Mouse (Mus musculus) brain, embryonic 14.5 days (tissue): ENCODE measurements around the gene Rnf13.

Source experiments
- CTCF ChIP-seq: fragments of 200-500 bp; IDR thresholded peaks from 2 replicates; pipeline ENCODE4 v1.5.1; 2012; ENCODE audit warnings: inconsistent platforms, mild to moderate bottlenecking, moderate library complexity, borderline replicate concordance; ENCODE audit not compliant: insufficient read depth, insufficient read length; ENCODE audit errors: extremely low read depth
- POLR2A ChIP-seq: fragments of 200-500 bp; IDR thresholded peaks from 2 replicates; pipeline ENCODE4 v1.6.1; 2012; ENCODE audit warnings: mild to moderate bottlenecking, inconsistent platforms, borderline replicate concordance; ENCODE audit not compliant: poor library complexity, insufficient read depth, insufficient read length, severe bottlenecking; ENCODE audit errors: extremely low read depth

- TF ChIP-seq POLR2A (no peak), CTCF (no peak)
Measured at GRCm38 (mm10) chr3:57789005-57789962, 53.4 kb downstream of the Rnf13 start.
